Mouse (Mus musculus) C2C12 (cell line): ENCODE results near the gene Elof1. TPM values are rescaled to one million over a fixed set of nuclear protein-coding genes. Genes with fewer than 3 reads are reported as not detected.

Experiments
- H3K27me3 ChIP-seq: one replicate; pipeline ENCODE4 v1.6.1; 2011; ENCODE audit not compliant: control insufficient read depth, insufficient read depth, insufficient read length
- H3K36me3 ChIP-seq: one replicate; pipeline ENCODE4 v1.6.1; 2011; ENCODE audit not compliant: control insufficient read depth, insufficient read depth
- H3K4me3 ChIP-seq: one replicate; pipeline ENCODE4 v1.5.1; 2011; ENCODE audit warnings: mild to moderate bottlenecking, control low read depth; ENCODE audit not compliant: poor library complexity, insufficient read depth, severe bottlenecking
- H3K79me2 ChIP-seq: one replicate; pipeline ENCODE4 v1.6.1; 2011; ENCODE audit not compliant: control insufficient read depth, insufficient read depth
- H3K79me3 ChIP-seq: one replicate; pipeline ENCODE4 v1.6.1; 2011; ENCODE audit warnings: low read depth, control low read depth
- H3ac ChIP-seq: one replicate; pipeline ENCODE3; 2011; ENCODE audit warnings: low read depth; ENCODE audit not compliant: control insufficient read depth, insufficient read length
- CEBPB ChIP-seq: IDR thresholded peaks from one replicate; pipeline ENCODE4 v1.6.1; 2011; ENCODE audit warnings: low read depth, mild to moderate bottlenecking, control low read depth, moderate library complexity
- CTCF ChIP-seq: IDR thresholded peaks from one replicate; pipeline ENCODE4 v1.5.1; 2011; ENCODE audit not compliant: control insufficient read depth, insufficient read depth, insufficient read length
- FOSL1 ChIP-seq: IDR thresholded peaks from one replicate; pipeline ENCODE4 v1.8.0; 2011; ENCODE audit warnings: mild to moderate bottlenecking, low read length; ENCODE audit not compliant: poor library complexity, insufficient read depth, severe bottlenecking
- MAX ChIP-seq: IDR thresholded peaks from one replicate; pipeline ENCODE4 v1.6.1; 2011; ENCODE audit warnings: mild to moderate bottlenecking, control low read depth
- MYOD1 ChIP-seq: IDR thresholded peaks from one replicate; pipeline ENCODE4 v1.6.1; 2011; ENCODE audit warnings: low read depth; ENCODE audit not compliant: control insufficient read depth, insufficient read length
- MYOG ChIP-seq: IDR thresholded peaks from one replicate; pipeline ENCODE4 v1.6.1; 2011; ENCODE audit not compliant: control insufficient read depth, insufficient read length; ENCODE audit errors: extremely low read depth
- USF1 ChIP-seq: IDR thresholded peaks from one replicate; pipeline ENCODE4 v1.6.1; 2011; ENCODE audit warnings: low read depth, mild to moderate bottlenecking, control low read depth, moderate library complexity
- polyA plus RNA-seq: library from polyadenylated mRNA; unstranded; fragments of >200 nt; fragmentation: generic; extraction: Trizol; gene quantifications from one replicate; pipeline ENCODE4 v1.2.1, GENCODE M21; 2012; ENCODE audit warnings: missing spikeins

Gene Elof1
- polyA plus RNA-seq, 1 experiment, result 183 TPM

GRCm38 (mm10) chr9:22124169-22124568 is 7.2 kb upstream of the Elof1 start:
- Histone ChIP-seq H3ac (no peak overlapping the region), H3K36me3 (no peaks in the 10 kb centered on the region), H3K4me3 (no peak overlapping the region), H3K79me2 (no peaks in the 10 kb centered on the region), H3K27me3 (peaks cover 3% of the 10 kb centered on the region), H3K79me3 (no peaks in the 10 kb centered on the region)
- no peak for TF ChIP-seq CEBPB
- TF ChIP-seq MYOD1, result no peak
- TF ChIP-seq CTCF, result no peak
- no peak for TF ChIP-seq MYOG
- no peak for TF ChIP-seq USF1
- TF ChIP-seq FOSL1, result no peak
- no peak for TF ChIP-seq MAX

- no peaks in the 10 kb centered on the region for H3K36me3 ChIP-seq
- no peak overlapping the region for H3ac ChIP-seq
- no peak overlapping the region for H3K4me3 ChIP-seq
- peaks cover 3% of the 10 kb centered on the region for H3K27me3 ChIP-seq
- no peaks in the 10 kb centered on the region for H3K79me3 ChIP-seq
- H3K79me2 ChIP-seq, result no peaks in the 10 kb centered on the region
- TF ChIP-seq MYOG (no peak), CTCF (no peak), USF1 (no peak), MYOD1 (no peak), MAX (no peak), CEBPB (no peak), FOSL1 (no peak)
Measured at GRCm38 (mm10) chr9:22123069-22123609, 6.2 kb upstream of the Elof1 start.

- Histone ChIP-seq H3K79me3 (no peaks in the 10 kb centered on the region), H3K4me3 (no peak overlapping the region), H3K27me3 (peaks cover 3% of the 10 kb centered on the region), H3K36me3 (no peaks in the 10 kb centered on the region), H3K79me2 (no peaks in the 10 kb centered on the region), H3ac (no peak overlapping the region)
- TF ChIP-seq CTCF (no peak), MAX (no peak), FOSL1 (no peak), MYOG (no peak), CEBPB (no peak), USF1 (no peak), MYOD1 (no peak)
Measured at GRCm38 (mm10) chr9:22122005-22122404, 5.0 kb upstream of the Elof1 start.

- no peaks in the 10 kb centered on the region for H3K36me3 ChIP-seq
- peaks cover 1% of the 10 kb centered on the region for H3K79me3 ChIP-seq
- no peak overlapping the region for H3ac ChIP-seq
- peaks cover 3% of the 10 kb centered on the region for H3K27me3 ChIP-seq
- no peak overlapping the region for H3K4me3 ChIP-seq
- H3K79me2 ChIP-seq, result peaks cover 3% of the 10 kb centered on the region
- TF ChIP-seq USF1 (no peak), MYOG (no peak), MAX (no peak), CEBPB (no peak), CTCF (no peak), MYOD1 (no peak), FOSL1 (no peak)
Measured at GRCm38 (mm10) chr9:22121545-22121944, 4.6 kb upstream of the Elof1 start.

- TF ChIP-seq USF1, result no peak
- no peak for TF ChIP-seq MYOD1
- no peak for TF ChIP-seq CTCF
- TF ChIP-seq CEBPB, result no peak
- no peaks in the 10 kb centered on the region for H3K36me3 ChIP-seq
Measured at GRCm38 (mm10) chr9:22119543-22119942, 2.6 kb upstream of the Elof1 start.

GRCm38 (mm10) chr9:22117754-22118456 is 933 bp upstream of the Elof1 start:
- TF ChIP-seq MYOD1, result no peak
- peak; percentile 7 for TF ChIP-seq CTCF
- Histone ChIP-seq H3K27me3 (peaks cover 3% of the 10 kb centered on the region), H3K36me3 (peaks cover 6% of the 10 kb centered on the region), H3K79me3 (peaks cover 16% of the 10 kb centered on the region), H3ac (no peak overlapping the region), H3K79me2 (peaks cover 30% of the 10 kb centered on the region), H3K4me3 (no peak overlapping the region)

More at GRCm38 (mm10) chr9:22119543-22119942, 2.6 kb upstream of the Elof1 start:
- Histone ChIP-seq H3ac (no peak overlapping the region), H3K27me3 (peaks cover 3% of the 10 kb centered on the region), H3K4me3 (no peak overlapping the region), H3K79me2 (peaks cover 22% of the 10 kb centered on the region), H3K79me3 (peaks cover 13% of the 10 kb centered on the region)
